In the genomic region with DNA sequence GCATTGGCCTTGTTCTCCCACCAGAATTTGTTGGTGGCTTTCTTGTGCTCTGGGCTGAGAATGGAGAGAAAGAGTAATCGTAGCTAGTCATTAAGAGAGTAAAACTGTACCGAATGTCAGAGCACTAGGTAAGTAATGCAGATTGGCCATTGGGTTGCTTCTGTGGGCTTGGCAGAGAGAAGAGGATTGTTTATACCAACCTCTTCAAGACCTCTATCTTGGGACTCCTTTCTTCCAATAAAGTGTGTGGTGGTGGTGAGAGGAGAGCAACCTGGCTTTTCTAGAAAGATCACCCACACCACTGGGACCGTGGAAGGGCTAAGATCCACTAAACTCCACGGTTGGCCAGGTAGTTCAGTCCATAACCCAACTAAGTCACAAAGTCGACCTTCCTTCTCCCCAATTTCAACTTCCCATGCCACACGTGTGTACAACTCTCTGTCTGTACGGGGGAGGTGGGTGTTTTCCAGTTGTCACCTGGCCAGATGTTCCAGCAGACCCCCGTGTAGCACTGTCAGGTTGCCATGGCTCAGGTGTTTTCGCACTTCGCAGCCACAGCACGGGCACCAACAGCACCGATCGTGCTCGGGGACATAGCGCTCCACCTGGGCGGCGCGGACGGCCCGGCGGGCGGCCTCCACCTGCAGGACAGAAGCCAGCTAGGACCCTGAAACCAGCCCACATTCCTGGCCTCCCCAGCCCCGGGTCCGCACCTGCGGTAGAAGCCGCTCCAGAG, we compare ENCODE assay signal across 8 mouse cellular contexts. TPM values are rescaled to one million over a fixed set of nuclear protein-coding genes. Genes with fewer than 3 reads are reported as not detected.
DNase-seq lines count a peak whose midpoint lies in the region; ATAC-seq and TF ChIP-seq lines count a peak whose summit lies in the region.

No protein-coding gene starts in this region.

- H3K9me3 ChIP-seq in MEL (replicated peaks; ENCODE audit: insufficient read depth, low read length): no peaks in the 10 kb centered on the region
- no peaks in the 10 kb centered on the region for H3K9me3 ChIP-seq in forebrain, embryonic 15.5 days
- H3K9me3 ChIP-seq in liver, postnatal 0 days (ENCODE audit: low read length): no peaks in the 10 kb centered on the region

- ATAC-seq in forebrain, embryonic 15.5 days (replicated peaks): peak; percentile 65; the same call in 1 of the 2 replicates
- ATAC-seq in liver, postnatal 0 days: peak; percentile 74

- no peak for TF ChIP-seq EP300 in MEL (IDR thresholded peaks at IDR 0.05; ENCODE audit: low read depth in 1 of 2, low read length in 2 of 2)
- TF ChIP-seq EP300 in liver, postnatal 0 days (IDR thresholded peaks at IDR 0.05; ENCODE audit: low read depth): no peak

- no peak for TF ChIP-seq CTCF in kidney, adult 2 months (conservative IDR thresholded peaks at IDR 0.05; ENCODE audit: insufficient read depth, insufficient read length, low read depth, low read length)
- TF ChIP-seq CTCF in MEL (IDR thresholded peaks at IDR 0.05 in 2 of 3, conservative IDR thresholded peaks at IDR 0.05 in 1 of 3; ENCODE audit: control insufficient read depth in 1 of 3, insufficient read depth in 1 of 3, low read depth in 2 of 3, low read length in 3 of 3, poor library complexity in 1 of 3, severe bottlenecking in 1 of 3): no peak
- no peak for TF ChIP-seq CTCF in liver, postnatal 0 days (IDR thresholded peaks at IDR 0.05; ENCODE audit: low read depth)

- no peak for DNase-seq in kidney, adult 2 months
- DNase-seq in kidney, adult 8-10 months: no peak
- peak; percentile 53 for DNase-seq in MEL (ENCODE audit: low read depth, low spot score)
- DNase-seq in liver, postnatal 0 days: no peak
- DNase-seq in gastrocnemius, adult 8-10 months (ENCODE audit: low spot score in 2 of 2): no peak
- no peak for DNase-seq in retina, postnatal 1 day
- no peak for DNase-seq in T-cell, adult 2 months (ENCODE audit: low spot score)

- peak overlapping the region; percentile 74 for H3K4me2 ChIP-seq in forebrain, embryonic 15.5 days (replicated peaks)
- H3K4me2 ChIP-seq in liver, postnatal 0 days (ENCODE audit: low read depth, low read length): peak overlapping the region; percentile 95

- peak overlapping the region; percentile 40; the same call in 1 of the 2 replicates for H3K27ac ChIP-seq in kidney, adult 2 months (ENCODE audit: insufficient read depth, low read depth, low read length)
- peak overlapping the region; percentile 52 for H3K27ac ChIP-seq in MEL (ENCODE audit: control insufficient read depth, low read depth, low read length)
- peak overlapping the region; percentile 87 for H3K27ac ChIP-seq in forebrain, embryonic 15.5 days (replicated peaks)
- peak overlapping the region; percentile 75 for H3K27ac ChIP-seq in liver, postnatal 0 days (ENCODE audit: low read depth)

- peaks cover 4% of the 10 kb centered on the region; the same call in 1 of the 2 replicates for H3K4me1 ChIP-seq in kidney, adult 2 months (ENCODE audit: control insufficient read depth, insufficient read depth, low read length)
- H3K4me1 ChIP-seq in MEL (ENCODE audit: control insufficient read depth in 1 of 2, insufficient read depth in 2 of 2, low read length in 2 of 2): peaks cover 3 to 20% of the 10 kb centered on the region in 2 experiments; a peak in 3 of 4 replicates
- peaks cover 12% of the 10 kb centered on the region for H3K4me1 ChIP-seq in forebrain, embryonic 15.5 days
- peaks cover 10% of the 10 kb centered on the region for H3K4me1 ChIP-seq in liver, postnatal 0 days (ENCODE audit: insufficient read depth)

- TF ChIP-seq RAD21 in MEL (IDR thresholded peaks at IDR 0.05; ENCODE audit: low read depth, low read length): no peak

- no peak for TF ChIP-seq POLR2A in kidney, adult 2 months (IDR thresholded peaks at IDR 0.05; ENCODE audit: low read depth, low read length)
- TF ChIP-seq POLR2A in MEL (IDR thresholded peaks at IDR 0.05; ENCODE audit: control insufficient read depth in 1 of 2, insufficient read depth in 1 of 2, low read depth in 1 of 2, low read length in 2 of 2, poor library complexity in 1 of 2): no peak

- H3K79me2 ChIP-seq in MEL (ENCODE audit: control insufficient read depth, insufficient read depth, low read length, poor library complexity): peaks cover 10% of the 10 kb centered on the region

- peak overlapping the region; percentile 78 for H3K9ac ChIP-seq in MEL (ENCODE audit: control insufficient read depth, low read depth, low read length, poor library complexity, severe bottlenecking)
- peak overlapping the region; percentile 74 for H3K9ac ChIP-seq in forebrain, embryonic 15.5 days (replicated peaks)
- H3K9ac ChIP-seq in liver, postnatal 0 days (replicated peaks): peak overlapping the region; percentile 80

- H3K36me3 ChIP-seq in kidney, adult 2 months (ENCODE audit: control insufficient read depth, insufficient read depth, low read length): no peaks in the 10 kb centered on the region; the same call in 1 of the 2 replicates
- H3K36me3 ChIP-seq in MEL (ENCODE audit: control insufficient read depth in 1 of 2, insufficient read depth in 2 of 2, low read length in 2 of 2): peaks cover 0 to 26% of the 10 kb centered on the region in 2 experiments; a peak in 2 of 4 replicates
- H3K36me3 ChIP-seq in forebrain, embryonic 15.5 days: peaks cover 17% of the 10 kb centered on the region
- peaks cover 30% of the 10 kb centered on the region for H3K36me3 ChIP-seq in liver, postnatal 0 days (replicated peaks; ENCODE audit: insufficient read depth, low read length)

- 3% methylated on average over 26 of the region's 26 CpGs for WGBS in kidney, adult 2 months
- WGBS in forebrain, embryonic 15.5 days: 7% methylated on average over 26 of the region's 26 CpGs
- WGBS in liver, postnatal 0 days (ENCODE audit: insufficient replicate concordance): 4% methylated on average over 26 of the region's 26 CpGs

- H3K27me3 ChIP-seq in kidney, adult 2 months (replicated peaks; ENCODE audit: control insufficient read depth, insufficient read depth, low read length): no peaks in the 10 kb centered on the region
- H3K27me3 ChIP-seq in MEL (ENCODE audit: control insufficient read depth in 1 of 2, insufficient read depth in 2 of 2, low read length in 2 of 2): no peaks in the 10 kb centered on the region
- no peaks in the 10 kb centered on the region for H3K27me3 ChIP-seq in forebrain, embryonic 15.5 days
- H3K27me3 ChIP-seq in liver, postnatal 0 days (ENCODE audit: insufficient read depth, low read length): no peaks in the 10 kb centered on the region

- H3K4me3 ChIP-seq in kidney, adult 2 months (ENCODE audit: insufficient read depth, low read depth, low read length): peak overlapping the region; percentile 71
- H3K4me3 ChIP-seq in MEL (ENCODE audit: control insufficient read depth in 1 of 2, insufficient read depth in 1 of 2, low read depth in 2 of 2, low read length in 2 of 2): peak overlapping the region; percentile 80 to 95
- H3K4me3 ChIP-seq in forebrain, embryonic 15.5 days: peak overlapping the region; percentile 65
- H3K4me3 ChIP-seq in liver, postnatal 0 days (ENCODE audit: low read depth, low read length): peak overlapping the region; percentile 72

TF ChIP-seq in MEL, 35 proteins besides CTCF, POLR2A, EP300 and RAD21 (continues in another document):
- TF ChIP-seq USF2 (IDR thresholded peaks at IDR 0.05; ENCODE audit: borderline replicate concordance in 1 of 2, insufficient read depth in 1 of 2, low read depth in 1 of 2, low read length in 2 of 2): no peak

RNA-seq across cellular contexts. Expression of a gene that starts 1.0 kb away (rescaled TPM):
- polyA plus RNA-seq in kidney, adult 2 months (2012; rRNA removed): 22.2 and 26.7 TPM in 2 replicates
- 13.2 and 18.7 TPM in 2 replicates for total RNA-seq in MEL (2012; rRNA removed)
- 10 to 100 TPM in 1 of 2 experiments, not detected in 1; 18.0 TPM for polyA plus RNA-seq in MEL (2012; ENCODE audit: insufficient read depth in 1 of 2, insufficient read length in 2 of 2, low read depth in 1 of 2, low replicate concordance in 2 of 2, missing spikeins in 1 of 2)
- polyA plus RNA-seq in forebrain, embryonic 15.5 days (2015; fragmentation: Nextera tagmentation; extraction: Ambion mirVana): 34.6 and 35.1 TPM in 2 replicates
- polyA plus RNA-seq in liver, postnatal 0 days (2015; fragmentation: Nextera tagmentation; extraction: Ambion mirVana): 11.8 and 12.5 TPM in 2 replicates
- total RNA-seq in gastrocnemius, adult 8-10 months (2022): 1 to 10 TPM; 1.6 to 4.5 (median 3.4) TPM

RNA-seq across cellular contexts. Expression of a gene that starts 9.9 kb away (rescaled TPM):
- 50.1 and 55.9 TPM in 2 replicates for polyA plus RNA-seq in kidney, adult 2 months (2012; rRNA removed)
- 121 and 140 TPM in 2 replicates for total RNA-seq in MEL (2012; rRNA removed)
- polyA plus RNA-seq in MEL (2012; ENCODE audit: insufficient read depth in 1 of 2, insufficient read length in 2 of 2, low read depth in 1 of 2, low replicate concordance in 2 of 2, missing spikeins in 1 of 2): 100 to 1,000 TPM in 1 of 2 experiments, not detected in 1; 129 TPM
- polyA plus RNA-seq in forebrain, embryonic 15.5 days (2015; fragmentation: Nextera tagmentation; extraction: Ambion mirVana): 320 and 321 TPM in 2 replicates
- 48.0 and 50.4 TPM in 2 replicates for polyA plus RNA-seq in liver, postnatal 0 days (2015; fragmentation: Nextera tagmentation; extraction: Ambion mirVana)
- total RNA-seq in gastrocnemius, adult 8-10 months (2022): 10 to 100 TPM; 17.5 to 23.0 (median 19.5) TPM

RNA-seq across cellular contexts. Expression of a gene that starts 10.4 kb away (rescaled TPM):
- 192 and 299 TPM in 2 replicates for polyA plus RNA-seq in kidney, adult 2 months (2012; rRNA removed)
- total RNA-seq in MEL (2012; rRNA removed): 2,496 and 2,743 TPM in 2 replicates
- polyA plus RNA-seq in MEL (2012; ENCODE audit: insufficient read depth in 1 of 2, insufficient read length in 2 of 2, low read depth in 1 of 2, low replicate concordance in 2 of 2, missing spikeins in 1 of 2): 1,000 to 10,000 TPM in 1 of 2 experiments, not detected in 1; 3,114 TPM
- 1,070 and 1,143 TPM in 2 replicates for polyA plus RNA-seq in forebrain, embryonic 15.5 days (2015; fragmentation: Nextera tagmentation; extraction: Ambion mirVana)
- polyA plus RNA-seq in liver, postnatal 0 days (2015; fragmentation: Nextera tagmentation; extraction: Ambion mirVana): 1,409 and 1,489 TPM in 2 replicates
- 100 to 1,000 TPM; 854 to 938 (median 914) TPM for total RNA-seq in gastrocnemius, adult 8-10 months (2022)

RNA-seq across cellular contexts. Expression of a gene that starts 20.7 kb away (rescaled TPM):
- polyA plus RNA-seq in kidney, adult 2 months (2012; rRNA removed): 295 and 303 TPM in 2 replicates
- total RNA-seq in MEL (2012; rRNA removed): 29.0 and 31.9 TPM in 2 replicates
- polyA plus RNA-seq in MEL (2012; ENCODE audit: insufficient read depth in 1 of 2, insufficient read length in 2 of 2, low read depth in 1 of 2, low replicate concordance in 2 of 2, missing spikeins in 1 of 2): 10 to 100 TPM in 1 of 2 experiments, not detected in 1; 35.3 TPM
- 36.1 and 37.4 TPM in 2 replicates for polyA plus RNA-seq in forebrain, embryonic 15.5 days (2015; fragmentation: Nextera tagmentation; extraction: Ambion mirVana)
- 178 and 188 TPM in 2 replicates for polyA plus RNA-seq in liver, postnatal 0 days (2015; fragmentation: Nextera tagmentation; extraction: Ambion mirVana)
- total RNA-seq in gastrocnemius, adult 8-10 months (2022): 100 to 1,000 TPM in 3 of 4 experiments, 10 to 100 TPM in 1; 96.0 to 131 (median 127) TPM

RNA-seq across cellular contexts. Expression of a gene that starts 23.6 kb away (rescaled TPM):
- not detected in 2 replicates for polyA plus RNA-seq in kidney, adult 2 months (2012; rRNA removed)
- 0.08 TPM in 1 of 2 replicates, not detected in the other for total RNA-seq in MEL (2012; rRNA removed)
- polyA plus RNA-seq in MEL (2012; ENCODE audit: insufficient read depth in 1 of 2, insufficient read length in 2 of 2, low read depth in 1 of 2, low replicate concordance in 2 of 2, missing spikeins in 1 of 2): under 1 TPM in 1 of 2 experiments, not detected in 1; 0.07 TPM
- polyA plus RNA-seq in forebrain, embryonic 15.5 days (2015; fragmentation: Nextera tagmentation; extraction: Ambion mirVana): not detected in 2 replicates
- not detected in 2 replicates for polyA plus RNA-seq in liver, postnatal 0 days (2015; fragmentation: Nextera tagmentation; extraction: Ambion mirVana)
- not detected for total RNA-seq in gastrocnemius, adult 8-10 months (2022)
